Mouse (Mus musculus): ENCODE measurements around the gene Adcy6. TPM values are rescaled to one million over a fixed set of nuclear protein-coding genes. Genes with fewer than 3 reads are reported as not detected.

Adcy6 gene
- 9.2 and 10.9 TPM in 2 replicates for polyA plus RNA-seq (2015; fragmentation: Nextera tagmentation; extraction: Ambion mirVana)

GRCm38 (mm10) chr15:98609331-98610130 lies at the start of gene Adcy6:
TSS of gene Adcy6 (minus strand) at chr15:98610076.

GRCm38 (mm10) chr15:98630540-98630939 lies 20.7 kb upstream of the Adcy6 start, which contains the start of gene Cacnb3:
TSS of gene Cacnb3 (plus strand) at chr15:98630840.

DNA sequence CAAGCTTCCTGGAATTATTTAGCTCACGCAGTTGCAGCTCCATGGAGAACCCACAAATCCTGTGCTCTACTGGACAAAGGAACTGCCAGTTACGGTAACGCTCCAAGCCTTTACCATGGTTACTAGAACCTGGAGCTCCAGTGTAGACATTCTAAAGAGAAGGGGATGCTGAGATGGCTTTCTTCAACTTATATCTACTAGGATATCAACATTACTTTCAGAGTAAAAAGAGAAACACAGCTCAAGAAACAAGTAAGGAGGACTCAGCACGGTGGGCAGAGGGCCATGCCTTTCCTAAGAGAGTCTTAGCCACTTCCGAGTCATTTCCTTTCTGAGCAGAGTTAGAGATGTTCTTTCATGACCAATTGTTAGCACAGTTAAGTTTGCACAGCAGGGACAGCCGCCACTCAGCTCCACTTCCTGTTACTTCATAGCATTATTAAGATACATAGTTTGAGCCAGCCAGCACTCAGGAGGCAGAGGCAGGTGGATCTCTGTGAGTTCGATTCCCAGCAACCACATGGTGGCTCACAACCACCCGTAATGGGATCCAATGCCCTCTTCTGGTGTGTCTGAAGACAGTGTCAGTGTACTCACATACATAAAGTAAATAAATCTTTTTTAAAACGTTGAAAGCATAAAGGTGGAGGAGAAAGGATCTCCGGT lies 38.9 kb downstream of the Adcy6 start, which contains the start of the genes Ccnt1 and 4930415O20Rik:
Ccnt1 (minus strand) TSS at position 51 of the 666 bp plus-strand sequence.
4930415O20Rik (plus strand) TSS at position 132 of the 666 bp plus-strand sequence.

Other genes starting within 250 kb of the Adcy6 start
- not detected in 2 replicates for gene Olfr283, start 229.1 kb downstream of the Adcy6 start, polyA plus RNA-seq (2015; fragmentation: Nextera tagmentation; extraction: Ambion mirVana)
- not detected in 2 replicates for gene Olfr282, start 178.9 kb downstream of the Adcy6 start, polyA plus RNA-seq (2015; fragmentation: Nextera tagmentation; extraction: Ambion mirVana)
- not detected in 2 replicates for gene Olfr281, start 157.5 kb downstream of the Adcy6 start, polyA plus RNA-seq (2015; fragmentation: Nextera tagmentation; extraction: Ambion mirVana)
- gene OR5BS1P, start 140.2 kb downstream of the Adcy6 start, polyA plus RNA-seq (2015; fragmentation: Nextera tagmentation; extraction: Ambion mirVana) = not detected in 2 replicates
- gene Lalba, start 127.4 kb downstream of the Adcy6 start, polyA plus RNA-seq (2015; fragmentation: Nextera tagmentation; extraction: Ambion mirVana) = 0.17 TPM in 1 of 2 replicates, not detected in the other
- not detected in 2 replicates for gene Olfr279, start 117.7 kb downstream of the Adcy6 start, polyA plus RNA-seq (2015; fragmentation: Nextera tagmentation; extraction: Ambion mirVana)
- gene Kansl2, start 75.8 kb downstream of the Adcy6 start, polyA plus RNA-seq (2015; fragmentation: Nextera tagmentation; extraction: Ambion mirVana) = 69.9 and 72.5 TPM in 2 replicates
- gene Ccnt1, start 39.2 kb downstream of the Adcy6 start, polyA plus RNA-seq (2015; fragmentation: Nextera tagmentation; extraction: Ambion mirVana) = 22.4 and 22.8 TPM in 2 replicates
- not detected in 2 replicates for gene 4930415O20Rik, start 39.1 kb downstream of the Adcy6 start, polyA plus RNA-seq (2015; fragmentation: Nextera tagmentation; extraction: Ambion mirVana)
- 5.6 and 8.6 TPM in 2 replicates for gene Cacnb3, start 20.8 kb upstream of the Adcy6 start, polyA plus RNA-seq (2015; fragmentation: Nextera tagmentation; extraction: Ambion mirVana)
- gene Ddx23, start 52.8 kb upstream of the Adcy6 start, polyA plus RNA-seq (2015; fragmentation: Nextera tagmentation; extraction: Ambion mirVana) = 10.8 and 12.4 TPM in 2 replicates
- 0.36 and 0.50 TPM in 2 replicates for gene Rnd1, start 67.4 kb upstream of the Adcy6 start, polyA plus RNA-seq (2015; fragmentation: Nextera tagmentation; extraction: Ambion mirVana)
- 0.09 TPM in 2 replicates for gene Ccdc65, start 98.1 kb upstream of the Adcy6 start, polyA plus RNA-seq (2015; fragmentation: Nextera tagmentation; extraction: Ambion mirVana)
- gene Fkbp11, start 118.1 kb upstream of the Adcy6 start, polyA plus RNA-seq (2015; fragmentation: Nextera tagmentation; extraction: Ambion mirVana) = 25.1 and 47.1 TPM in 2 replicates
- gene Arf3, start 153.1 kb upstream of the Adcy6 start, polyA plus RNA-seq (2015; fragmentation: Nextera tagmentation; extraction: Ambion mirVana) = 11.0 and 13.7 TPM in 2 replicates
- gene Wnt10b, start 168.1 kb upstream of the Adcy6 start, polyA plus RNA-seq (2015; fragmentation: Nextera tagmentation; extraction: Ambion mirVana) = 0.28 and 0.37 TPM in 2 replicates
- 0.09 and 0.13 TPM in 2 replicates for gene Wnt1, start 179.8 kb upstream of the Adcy6 start, polyA plus RNA-seq (2015; fragmentation: Nextera tagmentation; extraction: Ambion mirVana)
- gene Ddn, start 199.4 kb upstream of the Adcy6 start, polyA plus RNA-seq (2015; fragmentation: Nextera tagmentation; extraction: Ambion mirVana) = not detected in 2 replicates
- 45.5 and 53.7 TPM in 2 replicates for gene Prkag1, start 221.4 kb upstream of the Adcy6 start, polyA plus RNA-seq (2015; fragmentation: Nextera tagmentation; extraction: Ambion mirVana)